Mouse (Mus musculus) frontal cortex, adult (tissue): ENCODE data around the gene Cyp4v3.
A peak's percentile ranks its signal among the peaks of the same experiment; 100 is the strongest.
"Not testable (repeated sequence)": the region's sequence is repeated elsewhere in the genome, so short reads cannot be mapped to it uniquely, and the experiment has no call there.

Experiments used
- ATAC-seq: cut with Nextera tagmentation; 2 replicates; pipeline ENCODE4 v1.9.2; 2017; ENCODE audit warnings: mild to moderate bottlenecking, moderate library complexity, mixed read lengths; ENCODE audit not compliant: low TSS enrichment

Cyp4v3 gene

GRCm38 (mm10) chr8:45332685-45333409 is at the start of gene Cyp4v3:
Gene Cyp4v3, minus strand, starts transcription at chr8:45333216.
- ATAC-seq, result peak; percentile 93

DNA sequence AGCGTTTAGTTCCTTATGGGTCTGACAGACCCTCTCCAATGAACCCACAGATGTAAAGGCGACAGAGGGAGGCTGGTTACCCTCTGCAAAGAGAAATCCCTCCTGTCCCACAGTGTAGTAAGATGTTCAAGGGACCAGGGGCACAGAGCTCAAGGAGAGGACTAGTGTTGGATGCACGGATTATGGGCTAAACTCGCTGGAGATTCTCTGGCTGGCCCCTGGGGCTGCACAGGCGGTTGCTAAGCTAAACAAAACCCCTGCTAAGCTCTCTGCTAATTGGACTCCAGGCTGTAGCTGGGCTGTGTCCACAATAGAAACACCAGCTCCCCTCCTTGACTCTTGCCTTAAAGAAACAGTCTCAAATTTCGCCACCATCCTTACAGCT is 48.9 kb upstream of the Cyp4v3 start, which contains the start of gene Fam149a:
Fam149a (minus strand) TSS at position 329 of the 385 bp plus-strand sequence.
- ATAC-seq, result peak; percentile 69

DNA sequence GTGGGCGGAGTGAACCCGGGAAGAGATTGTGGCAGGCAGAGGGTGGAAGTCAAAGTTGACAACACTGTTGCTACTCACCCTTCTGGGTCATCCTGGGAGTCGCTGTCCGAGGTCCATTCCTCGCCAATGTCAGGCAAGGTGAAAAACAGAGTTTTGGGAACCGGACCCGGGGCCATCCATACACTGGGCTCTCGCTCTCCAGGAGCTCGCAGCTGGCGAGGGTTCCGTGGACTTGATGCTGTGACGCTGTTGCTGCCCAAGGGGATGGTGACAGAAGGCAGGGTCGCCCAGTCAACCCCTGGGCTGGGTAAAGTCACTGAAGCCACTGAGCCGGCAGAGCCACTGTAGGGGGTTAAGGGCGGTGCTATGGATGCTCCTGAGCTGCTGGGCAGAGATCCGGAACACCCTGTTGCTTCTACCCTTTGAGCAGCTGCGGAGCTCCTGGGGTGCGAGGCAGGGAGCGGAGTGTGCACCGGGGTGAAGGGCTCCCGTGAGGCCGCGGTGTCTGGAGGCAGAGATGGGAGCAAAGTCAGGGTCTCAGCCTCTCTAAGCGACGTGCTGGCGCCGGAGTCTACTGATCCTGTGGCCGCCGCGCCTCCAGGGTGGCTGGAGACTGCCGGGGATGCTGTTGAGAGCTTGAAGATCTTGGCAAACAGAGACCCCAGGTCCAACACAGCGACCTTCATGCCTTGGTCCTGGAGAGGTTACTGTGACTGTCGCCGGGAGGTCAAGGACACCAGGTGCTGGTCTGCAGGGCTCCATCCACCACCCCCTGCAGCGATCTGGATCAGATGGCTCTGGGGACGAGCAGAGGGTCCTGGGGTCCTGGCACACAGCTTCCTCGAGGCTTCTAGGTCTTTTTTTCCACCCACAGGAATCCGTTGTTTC is 48.3 kb upstream of the Cyp4v3 start:
- ATAC-seq, result peak; percentile 76; the same call in 1 of the 2 replicates

GRCm38 (mm10) chr8:45380598-45380997 is 47.6 kb upstream of the Cyp4v3 start:
- ATAC-seq, result no peak

- no peak for ATAC-seq
Observed at GRCm38 (mm10) chr8:45374071-45374470, 41.1 kb upstream of the Cyp4v3 start.

DNA sequence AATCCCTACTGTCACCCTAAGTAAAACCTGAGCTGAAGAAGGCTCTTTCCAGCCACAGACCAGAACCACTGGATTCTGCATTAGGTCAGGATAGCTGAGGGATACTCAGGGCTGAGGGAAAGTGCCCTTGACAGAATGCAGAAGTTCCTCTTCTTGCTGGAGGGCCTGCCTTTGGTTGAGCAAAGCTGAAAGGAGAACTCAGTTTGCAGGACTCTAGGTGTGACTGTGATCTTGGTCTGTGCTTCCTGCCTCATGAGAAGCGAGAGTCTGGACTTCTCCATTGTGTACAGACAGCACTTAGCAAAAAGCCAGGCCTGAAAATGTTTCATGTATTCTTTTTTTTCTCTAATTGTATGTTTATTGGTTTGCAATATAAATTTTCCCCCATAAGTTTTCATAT is 34.1 kb upstream of the Cyp4v3 start:
- no peak for ATAC-seq

- no peak for ATAC-seq
Observed at GRCm38 (mm10) chr8:45363220-45363619, 30.2 kb upstream of the Cyp4v3 start.

DNA sequence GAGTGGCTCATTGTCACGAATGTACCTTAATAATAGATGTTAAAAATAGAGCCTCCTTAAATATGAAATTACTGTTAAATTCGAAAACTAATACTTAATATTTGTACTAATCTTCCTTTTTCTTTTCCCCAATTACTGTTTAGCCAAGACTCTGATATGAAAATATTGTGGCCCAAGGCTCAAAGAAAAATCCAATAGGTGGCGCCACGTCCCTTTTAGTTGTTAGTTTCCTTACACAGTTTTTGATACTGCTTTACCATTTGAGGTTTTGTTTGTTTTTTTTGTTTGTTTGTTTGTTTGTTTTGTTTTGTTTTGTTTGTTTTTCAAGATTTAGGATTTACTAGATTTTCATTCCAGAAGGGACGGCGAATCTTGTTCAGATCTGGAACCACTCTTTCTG is 29.3 kb upstream of the Cyp4v3 start:
- ATAC-seq, result no peak

GRCm38 (mm10) chr8:45359091-45359605 is 26.1 kb upstream of the Cyp4v3 start:
- ATAC-seq, result no peak

DNA sequence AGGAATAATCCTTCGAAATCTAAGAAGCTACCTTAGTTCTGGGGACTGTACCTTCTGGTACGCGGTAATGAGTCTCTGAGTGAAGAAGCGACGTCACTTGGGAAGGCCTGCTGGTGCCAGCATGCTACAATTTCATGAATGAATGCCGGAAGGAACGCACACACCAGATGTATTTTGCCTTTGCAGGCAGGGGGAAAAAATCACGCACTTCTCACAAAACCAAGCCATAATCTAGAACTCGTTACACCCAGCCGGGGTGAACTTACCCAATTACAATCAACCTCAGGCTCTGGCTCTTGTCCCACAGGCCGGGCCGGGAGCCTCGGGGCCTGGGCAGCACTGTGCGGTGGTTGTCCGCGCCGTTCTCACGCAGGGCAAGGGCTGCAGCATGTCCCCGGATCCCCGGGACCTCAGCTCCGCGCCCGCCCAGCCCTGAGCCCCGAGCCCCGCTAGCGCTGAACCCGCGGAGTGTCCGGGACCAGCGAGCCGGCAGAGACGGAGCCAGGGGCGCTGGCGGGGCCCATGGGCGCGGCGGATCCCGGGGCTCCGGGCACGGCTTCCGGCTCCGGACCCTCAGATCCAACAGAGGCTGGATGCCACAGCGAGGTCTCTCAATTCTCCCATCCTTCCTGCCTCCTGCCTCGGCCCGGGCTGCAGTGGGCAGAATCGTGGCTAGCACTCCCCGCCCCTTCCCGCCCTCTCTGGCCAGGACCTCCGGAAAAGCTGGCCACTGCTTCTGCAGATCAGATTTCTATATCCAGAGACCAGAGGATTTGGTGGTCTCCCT is 25.3 kb upstream of the Cyp4v3 start:
- ATAC-seq, result peak; percentile 83

GRCm38 (mm10) chr8:45355809-45356208 is 22.8 kb upstream of the Cyp4v3 start:
- ATAC-seq, result no peak

GRCm38 (mm10) chr8:45345031-45345430 is 12.0 kb upstream of the Cyp4v3 start:
- ATAC-seq, result peak; percentile 95

DNA sequence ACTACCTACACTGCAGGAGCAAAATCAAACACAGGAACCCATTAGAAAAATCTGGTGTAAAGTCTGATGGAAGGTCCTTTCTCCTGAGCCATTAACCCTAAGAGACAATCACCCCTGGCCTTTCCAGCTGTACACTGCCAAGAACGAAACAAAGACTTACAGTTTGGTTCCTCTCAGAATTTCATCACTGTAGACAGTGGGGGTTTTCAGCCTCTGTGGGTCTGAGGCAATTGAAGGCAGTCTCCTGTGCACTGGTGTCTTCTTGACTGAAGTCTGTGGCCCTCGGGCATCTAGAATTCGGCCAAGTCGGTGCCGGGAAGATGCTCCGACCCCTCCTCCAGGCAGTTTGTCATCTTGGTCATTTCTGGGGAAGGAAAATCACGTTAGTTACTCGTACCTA is 11.3 kb upstream of the Cyp4v3 start:
- ATAC-seq, result no peak

- ATAC-seq, result no peak
Observed at GRCm38 (mm10) chr8:45341630-45342628, 8.9 kb upstream of the Cyp4v3 start.

GRCm38 (mm10) chr8:45333493-45333892 is 477 bp upstream of the Cyp4v3 start:
- ATAC-seq, result peak; percentile 60

- no peak for ATAC-seq
Observed at GRCm38 (mm10) chr8:45330856-45331255, 2.2 kb downstream of the Cyp4v3 start.

DNA sequence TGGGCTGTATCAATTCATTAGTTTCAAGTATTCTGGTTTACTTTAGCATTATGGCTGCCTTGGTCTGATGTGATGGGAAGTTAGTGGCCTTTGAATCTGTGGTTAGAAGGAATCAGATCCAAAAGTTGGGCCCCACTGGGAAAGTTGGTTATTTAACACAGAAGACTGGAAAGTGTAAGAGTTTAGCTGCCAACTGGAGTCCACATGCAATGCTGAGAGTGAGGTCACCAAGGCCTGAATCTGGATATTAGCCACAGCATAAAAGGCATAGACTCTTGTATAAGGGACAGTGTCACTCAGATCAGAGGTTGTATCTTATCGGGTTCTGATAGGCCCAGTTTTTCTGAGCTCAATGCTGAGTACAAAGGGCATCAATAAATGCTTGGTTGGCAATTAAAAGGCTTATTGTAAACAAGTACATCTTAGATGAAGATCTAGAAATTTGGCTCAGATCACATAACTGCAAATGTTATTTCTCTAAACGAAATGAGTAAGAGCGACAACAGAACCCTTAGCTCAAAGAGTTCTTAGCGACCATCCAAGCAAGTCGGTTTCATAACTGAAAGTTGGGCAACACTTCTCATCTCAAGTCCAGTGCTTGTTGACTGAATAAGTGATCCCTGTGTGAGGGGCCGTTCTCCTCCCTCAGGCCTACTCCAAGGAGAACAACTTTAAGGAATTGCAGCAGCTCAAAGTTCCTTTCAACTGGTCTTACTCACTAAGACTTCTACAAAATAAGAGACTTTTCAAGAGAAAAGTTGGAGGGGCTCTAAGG is 3.6 kb downstream of the Cyp4v3 start:
- ATAC-seq, result no peak

DNA sequence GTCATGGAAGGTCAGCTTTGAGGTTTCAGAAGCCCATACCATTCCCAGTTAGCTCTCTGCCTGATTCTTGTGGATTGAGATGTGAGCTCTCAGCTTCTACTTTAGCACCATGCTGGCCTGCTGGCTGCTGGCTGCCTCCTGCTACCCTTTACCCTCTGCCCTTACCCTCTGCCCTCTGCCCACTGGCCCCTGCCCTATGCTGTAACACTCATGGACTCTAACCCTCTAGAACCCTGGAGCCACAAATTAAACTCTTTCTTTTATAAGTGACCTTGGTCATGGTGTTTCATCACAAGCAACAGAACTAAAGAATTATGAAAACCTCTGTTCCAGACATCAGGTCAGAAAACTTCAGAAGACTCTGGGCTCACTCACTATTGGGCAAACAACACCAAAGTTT is 5.9 kb downstream of the Cyp4v3 start:
- not testable (repeated sequence) for ATAC-seq

GRCm38 (mm10) chr8:45324151-45324550 is 8.9 kb downstream of the Cyp4v3 start:
- ATAC-seq, result no peak

- no peak for ATAC-seq
Observed at GRCm38 (mm10) chr8:45321365-45321764, 11.7 kb downstream of the Cyp4v3 start.
